Mouse (Mus musculus) megakaryocyte, adult 5-6 weeks (primary cell): Measurements from ENCODE around the gene Trip6. TPM values are rescaled to one million over a fixed set of nuclear protein-coding genes. Genes with fewer than 3 reads are reported as not detected.

ENCODE experiments used
- ATAC-seq: 2 replicates; pipeline ENCODE4 v1.8.0; 2016; ENCODE audit warnings: mild to moderate bottlenecking, inconsistent platforms; ENCODE audit not compliant: poor library complexity, severe bottlenecking
- total RNA-seq, 2 experiments: library from RNA; stranded (forward) in 1 of 2; stranded (reverse) in 1 of 2; fragments of 153-499, 151-499 nt in 1 of 2; fragments of 221-1000, 200-1000 nt in 1 of 2; gene quantifications; 2 replicates each; pipeline versions ENCODE4 v1.2.3 to v1.2.4; 2015 to 2017

The Trip6 gene
- total RNA-seq (2015) (4.1 and 4.2 TPM in 2 replicates), total RNA-seq (2017) (2.1 and 2.9 TPM in 2 replicates)

DNA sequence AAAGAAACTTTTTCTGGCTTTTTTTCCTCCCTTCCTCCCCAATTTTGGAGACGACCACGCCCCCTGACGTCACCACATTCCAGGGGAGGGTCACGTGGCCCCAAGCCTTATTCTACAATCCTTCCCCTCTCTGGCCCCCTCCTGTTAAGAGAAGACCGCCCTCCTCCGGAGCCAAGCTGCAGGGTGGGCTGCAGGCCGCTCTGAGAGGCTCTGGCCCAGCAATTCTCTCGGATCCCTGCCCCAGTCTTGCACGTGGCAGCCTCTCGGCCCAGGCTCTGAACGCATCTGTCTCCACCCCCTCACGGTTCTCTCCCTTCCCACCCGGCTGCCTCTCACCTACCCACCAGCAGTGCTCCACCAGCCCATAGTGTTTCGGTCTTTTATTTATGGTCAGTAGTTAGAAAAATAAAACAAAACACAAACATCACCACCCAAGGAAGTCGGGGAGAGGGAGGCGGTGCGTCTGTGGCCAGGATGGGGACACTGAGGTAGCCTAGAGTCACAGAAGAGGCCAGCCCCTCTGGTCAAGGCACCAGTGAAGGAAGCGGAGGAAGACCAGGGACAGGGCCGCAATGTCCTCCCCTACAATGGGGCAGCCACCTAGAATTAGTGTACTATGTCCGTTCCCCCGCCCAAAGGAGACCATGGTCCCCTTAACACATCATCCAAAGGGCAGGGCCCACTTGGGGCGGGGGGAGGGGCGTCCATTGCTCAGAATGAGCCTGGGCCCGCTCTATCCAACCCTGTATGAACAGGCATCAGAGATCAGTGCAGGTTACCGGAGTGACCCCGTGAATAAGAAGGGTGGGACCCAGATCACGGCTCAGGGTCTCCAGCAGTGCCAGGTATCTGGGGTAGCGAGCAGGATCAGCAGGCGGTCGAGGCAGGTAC lies at the start of gene Trip6:
TSS of gene Trip6 (minus strand) at position 212 of the 891 bp plus-strand sequence.
- ATAC-seq, result no peak

DNA sequence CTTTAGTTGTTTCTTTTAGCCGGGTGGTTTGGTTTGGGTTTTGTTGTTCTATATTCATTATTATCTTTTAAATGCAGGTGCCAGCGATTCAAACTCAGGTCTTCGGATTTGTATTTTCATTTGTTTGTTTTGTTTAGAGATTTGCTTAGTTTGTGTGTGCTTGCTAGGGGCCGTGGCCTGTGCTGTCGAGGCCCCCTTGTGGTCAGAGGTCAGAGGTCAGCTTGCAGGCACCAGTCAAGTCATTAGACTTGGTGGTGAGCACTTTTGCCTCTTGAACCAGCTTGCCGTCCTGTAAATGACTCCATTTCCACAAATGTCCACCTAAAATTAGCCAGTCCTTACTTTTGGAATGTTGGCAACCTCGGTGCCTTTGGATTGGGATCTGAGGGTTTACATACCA lies 44.2 kb upstream of the Trip6 start:
- no peak for ATAC-seq

- no peak for ATAC-seq
These were observed 39.9 kb upstream of the Trip6 start for GRCm38 (mm10) chr5:137354091-137354490.

DNA sequence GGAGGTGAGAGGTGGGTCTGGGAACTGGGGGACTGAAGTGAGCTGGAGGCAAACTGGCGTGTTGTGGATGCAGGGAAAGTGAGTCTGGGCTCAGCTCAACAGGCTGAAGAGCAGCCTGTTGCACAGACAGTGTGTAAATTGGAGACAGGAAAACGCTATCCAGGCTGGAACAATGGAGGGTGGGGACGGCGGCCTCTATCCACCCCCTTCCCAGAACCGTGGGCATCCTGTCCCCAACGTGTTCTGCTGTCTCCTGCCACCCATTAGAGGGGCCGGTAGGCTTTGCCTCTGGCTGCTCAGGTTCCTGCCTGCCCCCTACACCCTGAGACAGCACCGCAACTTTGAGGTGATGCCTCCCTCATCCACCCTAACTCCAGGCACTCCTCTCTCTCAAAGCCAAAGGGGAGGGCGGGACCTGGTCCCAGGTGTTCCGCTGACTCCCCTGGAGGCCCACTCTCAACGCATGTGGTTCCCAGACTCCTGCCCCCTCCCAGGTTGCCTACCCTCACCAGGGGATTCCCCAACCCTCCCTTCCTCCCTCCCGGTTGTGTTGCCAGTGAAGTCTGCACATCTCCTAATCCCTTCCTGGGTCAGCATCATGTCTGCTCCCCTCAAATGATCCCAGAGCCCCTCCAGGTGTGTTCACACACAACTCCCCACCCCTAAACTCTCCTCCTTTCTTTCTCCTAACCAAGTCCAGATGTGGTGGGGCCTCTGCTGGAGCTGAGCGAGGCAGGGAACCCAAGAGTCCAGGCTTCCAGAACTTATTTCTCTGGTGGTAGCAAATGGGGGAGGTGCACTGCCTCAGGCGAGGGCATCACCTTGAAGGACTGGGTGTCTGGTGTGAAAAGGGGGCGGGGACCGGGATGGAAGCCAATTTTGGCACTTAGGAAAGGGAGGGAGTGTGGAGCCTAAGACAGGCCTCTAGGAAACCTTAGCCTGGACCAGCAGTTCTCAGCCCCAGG lies 38.1 kb upstream of the Trip6 start:
- no peak for ATAC-seq

GRCm38 (mm10) chr5:137351394-137351793 lies 37.2 kb upstream of the Trip6 start:
- no peak for ATAC-seq

DNA sequence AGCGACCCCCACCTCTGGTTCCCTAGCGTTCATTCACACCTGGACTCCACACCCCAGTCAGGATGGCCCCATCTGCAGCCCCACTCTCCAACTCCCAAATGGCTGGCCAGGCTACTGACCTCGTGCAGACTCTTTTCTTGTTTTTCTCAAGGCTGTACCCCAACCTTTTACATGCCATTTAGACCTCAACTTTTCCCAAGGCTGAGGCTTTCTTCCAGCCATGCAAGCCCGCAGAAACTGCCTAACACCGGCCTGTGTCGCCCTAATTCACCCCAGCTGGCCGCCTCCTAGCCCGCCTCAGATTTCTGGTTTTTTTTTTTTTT lies 36.8 kb upstream of the Trip6 start:
- no peak for ATAC-seq

DNA sequence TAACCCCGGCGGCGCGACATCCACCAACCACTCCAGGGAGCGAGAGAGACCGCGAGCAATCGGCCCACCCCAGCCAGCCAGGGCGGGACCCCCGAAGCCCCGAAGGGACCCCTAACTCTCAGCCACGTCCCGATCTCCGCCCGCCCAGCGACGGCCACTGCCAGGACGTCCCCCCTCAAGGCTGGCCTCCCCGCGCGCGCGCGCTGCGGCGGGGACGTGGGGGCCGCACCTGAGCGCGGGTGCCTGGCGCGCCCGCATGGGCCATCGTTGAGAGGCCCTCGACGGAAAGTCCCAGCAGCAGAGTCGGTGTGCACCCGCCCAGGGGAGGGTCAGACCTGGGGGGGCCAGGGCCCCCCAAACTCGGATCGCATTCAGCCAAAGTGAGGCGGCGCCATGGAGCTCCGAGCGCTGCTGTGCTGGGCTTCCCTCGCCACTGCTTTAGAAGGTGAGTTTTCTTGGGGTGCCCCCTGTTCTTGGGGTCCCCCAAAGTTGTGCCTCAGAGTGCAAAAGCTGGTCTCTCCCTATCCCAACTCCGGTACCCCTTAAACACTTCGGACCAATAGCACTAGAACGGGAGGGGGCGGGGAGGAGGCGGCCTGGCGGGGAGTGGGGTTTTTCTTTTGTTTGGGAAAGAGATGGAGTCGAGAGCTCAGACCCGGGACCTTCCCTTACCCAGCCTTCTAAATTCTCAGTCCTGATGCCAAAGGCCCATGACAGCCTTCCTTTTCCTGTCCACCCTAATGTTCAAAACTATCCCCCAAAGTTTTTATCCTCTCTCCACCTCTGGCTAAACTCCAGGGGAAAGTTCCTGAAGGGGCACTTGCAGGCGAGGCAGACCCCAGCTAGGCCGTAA lies 36.2 kb upstream of the Trip6 start:
- ATAC-seq, result no peak

DNA sequence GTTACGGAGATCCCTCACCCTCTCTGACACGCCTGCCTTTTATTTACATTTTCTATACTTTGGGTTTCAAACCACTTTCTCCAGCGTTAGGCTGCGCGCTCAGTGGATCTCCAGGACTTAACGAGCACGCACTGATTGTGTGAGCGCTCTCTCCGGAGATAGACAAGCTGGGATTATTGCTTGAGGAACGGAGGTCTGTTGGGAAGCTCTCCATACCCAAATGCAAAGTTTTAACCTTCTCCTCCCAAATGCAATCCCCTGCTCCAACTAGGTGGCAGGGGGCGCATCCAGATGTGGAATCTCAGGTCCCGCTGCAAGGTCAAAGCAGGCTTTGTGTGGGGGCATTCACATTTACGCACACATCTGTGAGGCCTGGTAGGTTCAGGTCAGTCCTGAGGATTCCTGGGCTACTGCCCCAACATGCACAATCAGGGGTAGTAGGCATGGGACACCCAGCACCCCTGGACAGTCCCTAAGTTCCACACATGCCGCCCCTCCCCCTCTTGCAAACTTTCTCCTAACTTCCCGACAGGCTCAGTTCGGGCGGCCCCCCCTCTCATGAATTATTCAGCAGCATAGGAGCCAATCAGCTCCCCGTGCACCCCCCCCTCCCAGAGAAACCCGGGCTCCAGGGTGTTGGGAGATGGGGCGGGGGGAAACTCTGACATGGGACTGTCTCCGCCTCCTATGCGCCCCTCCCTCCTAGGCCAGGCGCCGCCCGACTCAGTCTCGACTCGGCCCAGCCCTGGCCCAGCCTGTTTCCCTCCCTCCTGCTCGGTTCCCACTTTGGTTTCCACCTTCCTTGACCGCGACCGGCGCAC lies 35.4 kb upstream of the Trip6 start, which contains the start of gene Ephb4:
TSS of gene Ephb4 (plus strand) at position 726 of the 821 bp plus-strand sequence.
- no peak for ATAC-seq

DNA sequence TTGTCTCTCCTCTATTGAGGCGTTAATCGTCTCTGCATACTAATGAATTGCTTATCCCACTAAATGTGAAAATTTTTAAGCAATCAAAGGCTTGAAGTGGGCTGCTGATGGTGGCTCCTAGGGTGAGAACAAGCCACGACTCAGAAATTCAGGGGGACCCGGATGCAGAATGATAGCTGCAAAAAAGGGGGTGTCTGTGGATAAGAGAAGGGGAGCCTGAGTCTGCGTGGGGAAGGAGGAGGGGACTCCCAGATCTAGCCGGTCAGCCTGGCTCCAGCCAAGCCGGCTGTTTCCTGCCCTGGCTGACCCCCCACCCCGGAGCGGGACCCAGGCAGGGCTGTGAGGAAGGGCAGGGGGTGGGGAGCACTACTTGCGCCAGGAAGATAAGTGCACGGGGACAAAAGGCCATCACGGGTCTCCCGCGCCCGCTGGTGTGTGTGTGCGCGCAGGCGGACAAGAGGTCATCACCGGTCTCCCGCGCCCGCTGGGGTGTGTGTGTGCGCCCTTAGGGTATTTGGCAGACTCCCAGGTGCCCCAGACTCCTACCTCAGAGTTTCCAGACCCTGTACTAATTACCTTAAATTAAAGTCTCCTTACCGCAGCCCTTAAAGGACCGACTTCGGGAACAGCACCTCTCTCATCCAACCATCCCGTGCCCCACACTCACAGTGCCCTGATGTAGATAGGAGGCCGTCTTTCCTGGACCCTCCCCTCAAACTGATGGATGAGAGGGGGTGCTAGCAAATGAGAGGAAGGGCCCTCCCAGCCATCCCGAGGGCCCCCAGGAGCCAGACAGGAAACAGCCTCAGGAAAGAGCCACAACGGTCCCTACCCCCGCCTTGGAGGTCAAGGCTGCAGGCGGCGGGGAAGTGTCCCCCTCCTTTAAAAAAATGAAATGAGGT lies 34.5 kb upstream of the Trip6 start:
- ATAC-seq, result no peak

- no peak for ATAC-seq
These were observed 33.7 kb upstream of the Trip6 start for GRCm38 (mm10) chr5:137347856-137348255.

- no peak for ATAC-seq
These were observed 32.8 kb upstream of the Trip6 start for GRCm38 (mm10) chr5:137346983-137347382.

GRCm38 (mm10) chr5:137346388-137346787 lies 32.2 kb upstream of the Trip6 start:
- no peak for ATAC-seq

- no peak for ATAC-seq
These were observed 31.6 kb upstream of the Trip6 start for GRCm38 (mm10) chr5:137345821-137346220.

GRCm38 (mm10) chr5:137343869-137344268 lies 29.7 kb upstream of the Trip6 start:
- ATAC-seq, result no peak

- ATAC-seq, result no peak
These were observed 29.2 kb upstream of the Trip6 start for GRCm38 (mm10) chr5:137343412-137343811.

DNA sequence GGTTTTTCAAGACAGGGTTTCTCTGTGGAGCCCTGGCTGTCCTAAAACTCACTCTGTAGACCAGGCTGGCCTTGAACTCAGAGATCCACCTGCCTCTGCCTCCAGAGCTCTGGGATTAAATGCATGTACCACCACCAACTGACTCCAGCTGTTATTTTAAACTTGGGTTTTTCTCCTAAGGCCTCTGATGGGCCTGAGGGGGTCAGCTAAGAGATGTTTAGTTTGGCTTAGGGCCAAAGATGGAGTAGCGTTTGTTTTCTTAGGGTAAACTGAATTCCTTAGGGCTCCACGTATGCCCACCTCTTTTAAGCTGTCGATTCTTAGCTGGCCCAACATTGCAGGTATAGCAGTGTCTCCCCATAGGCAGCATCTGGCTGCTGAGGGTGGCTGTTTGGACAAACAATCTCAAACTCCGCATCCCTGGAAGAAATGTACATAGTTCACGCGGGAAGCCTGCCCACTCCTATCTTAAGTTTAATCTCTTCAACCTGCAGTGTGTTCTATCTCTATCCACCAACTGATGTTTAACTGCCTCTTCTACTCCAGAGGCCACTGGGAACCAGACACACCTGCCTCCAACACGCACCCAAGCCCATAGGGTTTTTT lies 28.3 kb upstream of the Trip6 start:
- ATAC-seq, result no peak

- ATAC-seq, result no peak
These were observed 26.0 kb upstream of the Trip6 start for GRCm38 (mm10) chr5:137340222-137340621.

DNA sequence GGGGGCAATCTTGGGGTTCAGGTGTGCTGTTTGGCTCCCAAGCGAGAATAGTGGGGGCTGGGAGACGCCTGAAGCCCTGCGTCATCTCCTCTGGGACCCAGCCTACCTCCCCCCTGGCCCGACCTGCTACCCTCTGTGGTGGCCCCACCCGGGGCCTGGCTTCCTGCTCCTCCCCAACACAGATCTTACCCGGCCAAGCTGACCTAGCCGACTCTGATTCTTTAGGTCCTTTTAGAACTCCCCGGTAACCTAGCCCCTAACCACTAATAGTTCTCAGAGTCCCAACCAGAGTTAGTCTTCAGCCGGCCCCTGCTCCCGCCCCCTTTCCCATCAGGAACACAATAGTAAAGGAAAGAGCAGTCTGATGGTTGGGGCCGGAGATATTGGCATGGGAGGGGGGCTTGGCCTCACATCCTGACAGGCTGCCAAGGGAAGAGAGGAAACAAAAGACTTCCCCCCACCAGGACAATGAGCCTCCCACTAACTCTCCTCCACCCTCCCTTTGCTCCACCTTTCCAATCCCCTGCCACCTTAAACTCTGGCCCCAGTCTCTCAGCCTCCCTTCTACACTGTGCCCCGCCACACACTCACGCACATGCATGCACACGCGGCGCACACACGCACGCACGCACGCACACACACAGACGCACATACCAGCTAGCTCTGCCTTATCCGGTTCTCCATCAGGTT lies 25.2 kb upstream of the Trip6 start:
- ATAC-seq, result no peak
